Mouse (Mus musculus): Measurements from ENCODE around the gene Gjb3. TPM values are rescaled to one million over a fixed set of nuclear protein-coding genes. Genes with fewer than 3 reads are reported as not detected.

The Gjb3 gene
- polyA plus RNA-seq, 1 experiment from 2014 or later, result 0.17 TPM

- Histone ChIP-seq H3K4me1 (ENCODE audit: control insufficient read depth, insufficient read depth, low read length) (no peaks in the 10 kb centered on the region; the same call in 1 of the 2 replicates), H3K9ac (ENCODE audit: low read length) (no peak overlapping the region), H3K9me3 (replicated peaks; ENCODE audit: control insufficient read depth, low read length) (no peaks in the 10 kb centered on the region), H3K27ac (ENCODE audit: low read length) (no peak overlapping the region), H3K4me2 (ENCODE audit: low read depth, low read length) (no peak overlapping the region), H3K36me3 (ENCODE audit: control insufficient read depth, insufficient read depth) (no peaks in the 10 kb centered on the region), H3K27me3 (ENCODE audit: control insufficient read depth, insufficient read depth, low read length) (peaks cover 61% of the 10 kb centered on the region), H3K4me3 (ENCODE audit: low read length) (no peak overlapping the region)
- ATAC-seq (replicated peaks; ENCODE audit: extremely low read depth, insufficient read depth, low FRiP score), result no peak
- WGBS, result 60% methylated on average over 6 of the region's 6 CpGs
Measured at GRCm38 (mm10) chr4:127327749-127328148, 2.9 kb downstream of the Gjb3 start.

GRCm38 (mm10) chr4:127327258-127327657, 3.4 kb downstream of the Gjb3 start:
- Histone ChIP-seq H3K4me2 (ENCODE audit: low read depth, low read length) (no peak overlapping the region), H3K4me1 (ENCODE audit: control insufficient read depth, insufficient read depth, low read length) (no peaks in the 10 kb centered on the region; the same call in 1 of the 2 replicates), H3K4me3 (ENCODE audit: low read length) (no peak overlapping the region), H3K9ac (ENCODE audit: low read length) (no peak overlapping the region), H3K27ac (ENCODE audit: low read length) (no peak overlapping the region), H3K36me3 (ENCODE audit: control insufficient read depth, insufficient read depth) (no peaks in the 10 kb centered on the region), H3K27me3 (ENCODE audit: control insufficient read depth, insufficient read depth, low read length) (peaks cover 59% of the 10 kb centered on the region), H3K9me3 (replicated peaks; ENCODE audit: control insufficient read depth, low read length) (no peaks in the 10 kb centered on the region)
- 22% methylated on average over 7 of the region's 7 CpGs for WGBS
- no peak for ATAC-seq (replicated peaks; ENCODE audit: extremely low read depth, insufficient read depth, low FRiP score)

- Histone ChIP-seq H3K4me1 (ENCODE audit: control insufficient read depth, insufficient read depth, low read length) (no peaks in the 10 kb centered on the region; the same call in 1 of the 2 replicates), H3K36me3 (ENCODE audit: control insufficient read depth, insufficient read depth) (no peaks in the 10 kb centered on the region), H3K27me3 (ENCODE audit: control insufficient read depth, insufficient read depth, low read length) (peaks cover 40% of the 10 kb centered on the region), H3K9me3 (replicated peaks; ENCODE audit: control insufficient read depth, low read length) (no peaks in the 10 kb centered on the region), H3K27ac (ENCODE audit: low read length) (no peak overlapping the region), H3K4me2 (ENCODE audit: low read depth, low read length) (no peak overlapping the region), H3K4me3 (ENCODE audit: low read length) (no peak overlapping the region), H3K9ac (ENCODE audit: low read length) (no peak overlapping the region)
- no peak for ATAC-seq (replicated peaks; ENCODE audit: extremely low read depth, insufficient read depth, low FRiP score)
- 82% methylated on average over 5 of the region's 5 CpGs for WGBS
Measured at GRCm38 (mm10) chr4:127325276-127325675, 5.4 kb downstream of the Gjb3 start.

GRCm38 (mm10) chr4:127324759-127325158, 5.9 kb downstream of the Gjb3 start:
- peaks cover 36% of the 10 kb centered on the region for H3K27me3 ChIP-seq (ENCODE audit: control insufficient read depth, insufficient read depth, low read length)
- 7% methylated on average over 6 of the region's 6 CpGs for WGBS
- H3K4me2 ChIP-seq (ENCODE audit: low read depth, low read length), result no peak overlapping the region
- no peak for ATAC-seq (replicated peaks; ENCODE audit: extremely low read depth, insufficient read depth, low FRiP score)
- no peak overlapping the region for H3K9ac ChIP-seq (ENCODE audit: low read length)
- H3K4me1 ChIP-seq (ENCODE audit: control insufficient read depth, insufficient read depth, low read length), result no peaks in the 10 kb centered on the region
- no peak overlapping the region for H3K27ac ChIP-seq (ENCODE audit: low read length)
- H3K36me3 ChIP-seq (ENCODE audit: control insufficient read depth, insufficient read depth), result no peaks in the 10 kb centered on the region
- no peaks in the 10 kb centered on the region for H3K9me3 ChIP-seq (replicated peaks; ENCODE audit: control insufficient read depth, low read length)
- H3K4me3 ChIP-seq (ENCODE audit: low read length), result no peak overlapping the region

GRCm38 (mm10) chr4:127324296-127324695, 6.3 kb downstream of the Gjb3 start:
- Histone ChIP-seq H3K4me1 (ENCODE audit: control insufficient read depth, insufficient read depth, low read length) (no peaks in the 10 kb centered on the region), H3K4me3 (ENCODE audit: low read length) (no peak overlapping the region), H3K9ac (ENCODE audit: low read length) (no peak overlapping the region), H3K36me3 (ENCODE audit: control insufficient read depth, insufficient read depth) (no peaks in the 10 kb centered on the region), H3K27ac (ENCODE audit: low read length) (no peak overlapping the region), H3K9me3 (replicated peaks; ENCODE audit: control insufficient read depth, low read length) (no peaks in the 10 kb centered on the region), H3K4me2 (ENCODE audit: low read depth, low read length) (no peak overlapping the region), H3K27me3 (ENCODE audit: control insufficient read depth, insufficient read depth, low read length) (peaks cover 35% of the 10 kb centered on the region)
- WGBS, result 76% methylated on average over 10 of the region's 10 CpGs
- no peak for ATAC-seq (replicated peaks; ENCODE audit: extremely low read depth, insufficient read depth, low FRiP score)

- Histone ChIP-seq H3K4me2 (ENCODE audit: low read depth, low read length) (no peak overlapping the region), H3K27ac (ENCODE audit: low read length) (no peak overlapping the region), H3K4me1 (ENCODE audit: control insufficient read depth, insufficient read depth, low read length) (no peaks in the 10 kb centered on the region), H3K36me3 (ENCODE audit: control insufficient read depth, insufficient read depth) (no peaks in the 10 kb centered on the region), H3K9ac (ENCODE audit: low read length) (no peak overlapping the region), H3K4me3 (ENCODE audit: low read length) (no peak overlapping the region), H3K27me3 (ENCODE audit: control insufficient read depth, insufficient read depth, low read length) (peaks cover 29% of the 10 kb centered on the region), H3K9me3 (replicated peaks; ENCODE audit: control insufficient read depth, low read length) (no peaks in the 10 kb centered on the region)
- ATAC-seq (replicated peaks; ENCODE audit: extremely low read depth, insufficient read depth, low FRiP score), result no peak
- WGBS, result 66% methylated on average over 3 of the region's 3 CpGs
Measured at GRCm38 (mm10) chr4:127323651-127324050, 7.0 kb downstream of the Gjb3 start.

GRCm38 (mm10) chr4:127319613-127320012, 11.0 kb downstream of the Gjb3 start:
- Histone ChIP-seq H3K4me2 (ENCODE audit: low read depth, low read length) (no peak overlapping the region), H3K4me3 (ENCODE audit: low read length) (no peak overlapping the region), H3K27me3 (ENCODE audit: control insufficient read depth, insufficient read depth, low read length) (no peaks in the 10 kb centered on the region), H3K36me3 (ENCODE audit: control insufficient read depth, insufficient read depth) (no peaks in the 10 kb centered on the region), H3K4me1 (ENCODE audit: control insufficient read depth, insufficient read depth, low read length) (no peaks in the 10 kb centered on the region), H3K9ac (ENCODE audit: low read length) (no peak overlapping the region), H3K9me3 (replicated peaks; ENCODE audit: control insufficient read depth, low read length) (no peaks in the 10 kb centered on the region), H3K27ac (ENCODE audit: low read length) (no peak overlapping the region)
- WGBS, result 4% methylated on average over 3 of the region's 3 CpGs
- no peak for ATAC-seq (replicated peaks; ENCODE audit: extremely low read depth, insufficient read depth, low FRiP score)

- Histone ChIP-seq H3K4me2 (ENCODE audit: low read depth, low read length) (no peak overlapping the region), H3K4me1 (ENCODE audit: control insufficient read depth, insufficient read depth, low read length) (no peaks in the 10 kb centered on the region; the same call in 1 of the 2 replicates), H3K27ac (ENCODE audit: low read length) (no peak overlapping the region), H3K36me3 (ENCODE audit: control insufficient read depth, insufficient read depth) (no peaks in the 10 kb centered on the region), H3K9me3 (replicated peaks; ENCODE audit: control insufficient read depth, low read length) (no peaks in the 10 kb centered on the region), H3K9ac (ENCODE audit: low read length) (no peak overlapping the region), H3K27me3 (ENCODE audit: control insufficient read depth, insufficient read depth, low read length) (peaks cover 8% of the 10 kb centered on the region), H3K4me3 (ENCODE audit: low read length) (no peak overlapping the region)
- no peak for ATAC-seq (replicated peaks; ENCODE audit: extremely low read depth, insufficient read depth, low FRiP score)
- 59% methylated on average over 4 of the region's 4 CpGs for WGBS
Measured at GRCm38 (mm10) chr4:127317143-127317542, 13.5 kb downstream of the Gjb3 start.

GRCm38 (mm10) chr4:127315753-127316152, 14.9 kb downstream of the Gjb3 start:
- Histone ChIP-seq H3K4me3 (ENCODE audit: low read length) (no peak overlapping the region), H3K4me2 (ENCODE audit: low read depth, low read length) (no peak overlapping the region), H3K9me3 (replicated peaks; ENCODE audit: control insufficient read depth, low read length) (no peaks in the 10 kb centered on the region), H3K36me3 (ENCODE audit: control insufficient read depth, insufficient read depth) (no peaks in the 10 kb centered on the region), H3K27ac (ENCODE audit: low read length) (no peak overlapping the region), H3K27me3 (ENCODE audit: control insufficient read depth, insufficient read depth, low read length) (peaks cover 13% of the 10 kb centered on the region), H3K4me1 (ENCODE audit: control insufficient read depth, insufficient read depth, low read length) (no peaks in the 10 kb centered on the region; the same call in 1 of the 2 replicates), H3K9ac (ENCODE audit: low read length) (no peak overlapping the region)
- no peak for ATAC-seq (replicated peaks; ENCODE audit: extremely low read depth, insufficient read depth, low FRiP score)
- WGBS, result 80% methylated on average over 8 of the region's 8 CpGs
